Mouse (Mus musculus): ENCODE results near the gene Tgfb1i1. TPM values are rescaled to one million over a fixed set of nuclear protein-coding genes. Genes with fewer than 3 reads are reported as not detected.

Tgfb1i1 gene
- polyA plus RNA-seq, 1 experiment from 2014 or later, result 78.8 TPM

GRCm38 (mm10) chr7:128276051-128276450 lies 29.4 kb downstream of the Tgfb1i1 start:
- 91% methylated on average over 6 of the region's 6 CpGs for WGBS
- Histone ChIP-seq H3K36me3 (ENCODE audit: insufficient read depth, low read length) (peaks cover 76% of the 10 kb centered on the region), H3K9me3 (replicated peaks; ENCODE audit: low read length) (no peaks in the 10 kb centered on the region), H3K27me3 (ENCODE audit: insufficient read depth, low read length) (no peaks in the 10 kb centered on the region), H3K9ac (ENCODE audit: low read depth, low read length) (no peak overlapping the region), H3K27ac (no peak overlapping the region), H3K4me3 (replicated peaks; ENCODE audit: low read depth, low read length) (no peak overlapping the region), H3K4me1 (replicated peaks; ENCODE audit: insufficient read depth, low read length) (no peaks in the 10 kb centered on the region), H3K4me2 (ENCODE audit: low read length) (no peak overlapping the region)
- ATAC-seq (replicated peaks; ENCODE audit: low FRiP score, low read depth) (no peak), DNase-seq (ENCODE audit: low spot score) (no peak)
- TF ChIP-seq CTCF (IDR thresholded peaks at IDR 0.05; ENCODE audit: low read depth), result no peak

GRCm38 (mm10) chr7:128279750-128280149 lies 33.1 kb downstream of the Tgfb1i1 start:
- TF ChIP-seq CTCF (IDR thresholded peaks at IDR 0.05; ENCODE audit: low read depth), result no peak
- H3K4me1 ChIP-seq (replicated peaks; ENCODE audit: insufficient read depth, low read length), result no peaks in the 10 kb centered on the region
- 89% methylated on average over 4 of the region's 4 CpGs for WGBS
- H3K27ac ChIP-seq, result no peak overlapping the region
- DNase-seq (ENCODE audit: low spot score), result no peak
- no peak overlapping the region for H3K9ac ChIP-seq (ENCODE audit: low read depth, low read length)
- H3K4me2 ChIP-seq (ENCODE audit: low read length), result no peak overlapping the region
- H3K36me3 ChIP-seq (ENCODE audit: insufficient read depth, low read length), result peaks cover 46% of the 10 kb centered on the region; the same call in 1 of the 2 replicates
- H3K9me3 ChIP-seq (replicated peaks; ENCODE audit: low read length), result no peaks in the 10 kb centered on the region
- no peaks in the 10 kb centered on the region for H3K27me3 ChIP-seq (ENCODE audit: insufficient read depth, low read length)
- no peak overlapping the region for H3K4me3 ChIP-seq (replicated peaks; ENCODE audit: low read depth, low read length)
- ATAC-seq (replicated peaks; ENCODE audit: low FRiP score, low read depth), result no peak

GRCm38 (mm10) chr7:128281765-128282164 lies 35.2 kb downstream of the Tgfb1i1 start:
- no peak for ATAC-seq (replicated peaks; ENCODE audit: low FRiP score, low read depth)
- DNase-seq (ENCODE audit: low spot score), result no peak
- Histone ChIP-seq H3K9ac (ENCODE audit: low read depth, low read length) (no peak overlapping the region), H3K4me3 (replicated peaks; ENCODE audit: low read depth, low read length) (no peak overlapping the region), H3K4me1 (replicated peaks; ENCODE audit: insufficient read depth, low read length) (no peaks in the 10 kb centered on the region), H3K9me3 (replicated peaks; ENCODE audit: low read length) (no peaks in the 10 kb centered on the region), H3K4me2 (ENCODE audit: low read length) (no peak overlapping the region), H3K27me3 (ENCODE audit: insufficient read depth, low read length) (no peaks in the 10 kb centered on the region), H3K27ac (no peak overlapping the region), H3K36me3 (ENCODE audit: insufficient read depth, low read length) (peaks cover 30% of the 10 kb centered on the region)
- 91% methylated on average over 11 of the region's 11 CpGs for WGBS
- no peak for TF ChIP-seq CTCF (IDR thresholded peaks at IDR 0.05; ENCODE audit: low read depth)

GRCm38 (mm10) chr7:128282532-128283244 lies 36.1 kb downstream of the Tgfb1i1 start:
- Histone ChIP-seq H3K4me2 (ENCODE audit: low read length) (no peak overlapping the region), H3K27ac (no peak overlapping the region), H3K9ac (ENCODE audit: low read depth, low read length) (no peak overlapping the region), H3K9me3 (replicated peaks; ENCODE audit: low read length) (no peaks in the 10 kb centered on the region), H3K27me3 (ENCODE audit: insufficient read depth, low read length) (no peaks in the 10 kb centered on the region), H3K4me1 (replicated peaks; ENCODE audit: insufficient read depth, low read length) (no peaks in the 10 kb centered on the region), H3K4me3 (replicated peaks; ENCODE audit: low read depth, low read length) (no peak overlapping the region), H3K36me3 (ENCODE audit: insufficient read depth, low read length) (peaks cover 30% of the 10 kb centered on the region)
- no peak for TF ChIP-seq CTCF (IDR thresholded peaks at IDR 0.05; ENCODE audit: low read depth)
- DNase-seq (ENCODE audit: low spot score), result no peak
- no peak for ATAC-seq (replicated peaks; ENCODE audit: low FRiP score, low read depth)
- WGBS, result 30% methylated on average over 7 of the region's 7 CpGs

- no peaks in the 10 kb centered on the region for H3K27me3 ChIP-seq (ENCODE audit: insufficient read depth, low read length)
- TF ChIP-seq CTCF (IDR thresholded peaks at IDR 0.05; ENCODE audit: low read depth), result no peak
- H3K4me2 ChIP-seq (ENCODE audit: low read length), result no peak overlapping the region
- peaks cover 29% of the 10 kb centered on the region; the same call in 1 of the 2 replicates for H3K36me3 ChIP-seq (ENCODE audit: insufficient read depth, low read length)
- no peak overlapping the region for H3K27ac ChIP-seq
- no peaks in the 10 kb centered on the region for H3K4me1 ChIP-seq (replicated peaks; ENCODE audit: insufficient read depth, low read length)
- no peak overlapping the region for H3K4me3 ChIP-seq (replicated peaks; ENCODE audit: low read depth, low read length)
- 46% methylated on average over 5 of the region's 5 CpGs for WGBS
- DNase-seq (ENCODE audit: low spot score), result no peak
- ATAC-seq (replicated peaks; ENCODE audit: low FRiP score, low read depth), result no peak
- H3K9me3 ChIP-seq (replicated peaks; ENCODE audit: low read length), result no peaks in the 10 kb centered on the region
- no peak overlapping the region for H3K9ac ChIP-seq (ENCODE audit: low read depth, low read length)
These were observed 37.4 kb downstream of the Tgfb1i1 start for GRCm38 (mm10) chr7:128284047-128284446.

- no peak overlapping the region for H3K4me2 ChIP-seq (ENCODE audit: low read length)
- ATAC-seq (replicated peaks; ENCODE audit: low FRiP score, low read depth), result no peak
- TF ChIP-seq CTCF (IDR thresholded peaks at IDR 0.05; ENCODE audit: low read depth), result no peak
- 85% methylated on average over 8 of the region's 8 CpGs for WGBS
- H3K36me3 ChIP-seq (ENCODE audit: insufficient read depth, low read length), result peaks cover 21% of the 10 kb centered on the region; the same call in 1 of the 2 replicates
- no peak overlapping the region for H3K27ac ChIP-seq
- H3K9ac ChIP-seq (ENCODE audit: low read depth, low read length), result no peak overlapping the region
- DNase-seq (ENCODE audit: low spot score), result no peak
- no peaks in the 10 kb centered on the region for H3K4me1 ChIP-seq (replicated peaks; ENCODE audit: insufficient read depth, low read length)
- no peaks in the 10 kb centered on the region for H3K27me3 ChIP-seq (ENCODE audit: insufficient read depth, low read length)
- H3K9me3 ChIP-seq (replicated peaks; ENCODE audit: low read length), result no peaks in the 10 kb centered on the region
- no peak overlapping the region for H3K4me3 ChIP-seq (replicated peaks; ENCODE audit: low read depth, low read length)
These were observed 38.4 kb downstream of the Tgfb1i1 start for GRCm38 (mm10) chr7:128285060-128285459.
